Mouse (Mus musculus) testis, postnatal 10 days (tissue): ENCODE data around the gene Shq1.
A peak's percentile ranks its signal among the peaks of the same experiment; 100 is the strongest.

Source experiments
- DNase-seq: peaks from one replicate; pipeline ENCODE4 v3.0.0; 2021; ENCODE audit warnings: low spot score

Gene Shq1

DNA sequence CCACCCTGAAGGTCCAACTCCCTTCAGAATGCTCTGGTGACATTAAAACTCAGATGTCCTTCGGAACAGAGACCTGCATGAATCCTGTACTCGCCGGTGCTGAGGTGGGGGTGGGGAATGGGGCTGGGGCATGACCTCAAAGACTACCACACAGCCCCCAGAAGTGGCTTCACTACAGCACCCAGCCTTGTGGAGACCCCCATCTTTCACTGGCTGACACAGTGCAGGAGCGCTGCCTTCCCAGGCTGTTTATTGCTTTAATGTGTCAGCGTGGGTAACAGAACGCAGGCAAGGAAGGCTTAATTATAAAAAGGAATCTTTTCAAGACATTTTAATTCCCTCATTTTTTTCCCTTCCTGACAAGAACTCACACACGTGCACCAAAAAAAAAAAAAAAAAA lies 137.6 kb downstream of the Shq1 start:
- DNase-seq: no peak

DNA sequence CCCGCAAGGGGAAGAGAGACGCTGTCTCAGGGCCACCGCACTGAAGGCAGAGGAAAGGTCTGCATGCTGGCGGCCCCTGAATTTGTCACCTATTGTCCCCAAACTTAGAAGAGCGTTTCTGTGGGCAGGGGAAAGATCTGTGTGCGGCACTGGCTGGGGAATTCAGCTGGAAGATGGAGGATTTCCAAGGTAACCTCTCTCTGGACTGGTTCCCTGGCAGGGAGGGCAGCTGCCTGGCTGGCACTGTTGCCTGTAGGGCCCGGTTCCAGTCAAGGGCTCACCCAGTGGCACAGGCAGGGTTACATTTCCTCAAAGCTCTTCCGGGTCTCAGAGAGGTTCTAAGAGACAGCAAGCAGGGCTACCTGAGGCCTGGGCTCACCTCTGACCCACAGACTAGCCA lies 138.6 kb downstream of the Shq1 start:
- DNase-seq: no peak

- DNase-seq: no peak
Measured at GRCm38 (mm10) chr6:100529673-100530072, 141.3 kb downstream of the Shq1 start.

DNA sequence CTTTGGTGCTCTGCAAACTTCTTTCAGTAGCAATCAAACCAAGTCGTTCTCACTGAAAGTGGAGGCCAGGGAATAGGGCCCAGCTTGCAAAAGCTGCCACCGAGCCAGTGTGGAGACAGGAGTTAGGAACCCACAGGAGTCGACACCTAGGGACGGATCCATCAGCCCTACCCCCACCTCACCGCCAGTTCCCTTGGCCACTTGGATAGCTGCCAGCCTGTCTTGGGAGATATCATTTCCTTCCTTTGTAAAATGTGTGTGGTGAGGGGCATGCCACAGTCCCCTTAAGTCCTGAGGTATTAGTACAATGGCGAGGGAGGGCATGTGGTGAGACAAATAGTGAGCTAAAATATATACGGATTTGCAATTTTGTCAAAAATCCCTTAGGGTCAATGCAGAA lies 142.4 kb downstream of the Shq1 start:
- no peak for DNase-seq

- DNase-seq: peak; percentile 53
Measured at GRCm38 (mm10) chr6:100527972-100528371, 143.0 kb downstream of the Shq1 start.

DNA sequence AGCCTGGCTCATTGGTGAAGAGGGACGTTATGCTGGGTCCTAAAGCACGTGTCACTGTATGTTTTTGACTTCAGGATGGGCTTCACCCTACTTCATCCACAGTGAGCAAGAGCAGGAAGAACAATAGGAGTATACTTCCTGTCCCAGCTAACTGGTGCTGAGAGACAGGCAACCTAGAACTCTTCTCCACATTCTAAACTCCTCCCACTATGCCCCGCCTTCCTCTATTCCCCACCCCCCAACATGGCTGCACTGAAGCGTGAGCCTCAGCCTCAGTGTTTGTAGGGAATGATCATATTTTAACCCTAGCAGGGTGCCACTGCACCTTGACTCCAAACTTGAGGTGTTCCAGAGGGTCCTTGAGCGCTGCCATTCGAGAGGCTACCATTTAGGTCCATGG lies 143.8 kb downstream of the Shq1 start:
- no peak for DNase-seq

GRCm38 (mm10) chr6:100526066-100526465 lies 144.9 kb downstream of the Shq1 start:
- no peak for DNase-seq

DNA sequence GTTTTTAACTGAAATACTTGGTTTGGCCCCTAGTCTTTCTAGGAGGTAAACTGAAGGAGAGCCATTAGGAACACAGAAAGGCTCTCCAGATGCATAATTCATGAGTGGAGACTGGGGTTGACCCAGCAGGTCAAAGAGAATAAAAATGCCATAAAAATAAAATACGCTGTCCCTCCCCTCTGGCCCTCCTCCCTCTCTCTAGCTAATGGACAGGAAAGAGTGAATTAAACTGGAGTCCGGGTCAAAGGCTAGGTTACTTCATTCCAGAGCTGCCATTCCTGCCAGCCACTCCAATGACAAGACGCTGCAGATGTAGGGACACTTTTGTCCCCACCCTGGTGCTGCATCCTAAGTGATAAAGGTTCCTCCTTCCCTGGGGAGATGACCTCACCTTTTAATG lies 145.5 kb downstream of the Shq1 start:
- DNase-seq: no peak

DNA sequence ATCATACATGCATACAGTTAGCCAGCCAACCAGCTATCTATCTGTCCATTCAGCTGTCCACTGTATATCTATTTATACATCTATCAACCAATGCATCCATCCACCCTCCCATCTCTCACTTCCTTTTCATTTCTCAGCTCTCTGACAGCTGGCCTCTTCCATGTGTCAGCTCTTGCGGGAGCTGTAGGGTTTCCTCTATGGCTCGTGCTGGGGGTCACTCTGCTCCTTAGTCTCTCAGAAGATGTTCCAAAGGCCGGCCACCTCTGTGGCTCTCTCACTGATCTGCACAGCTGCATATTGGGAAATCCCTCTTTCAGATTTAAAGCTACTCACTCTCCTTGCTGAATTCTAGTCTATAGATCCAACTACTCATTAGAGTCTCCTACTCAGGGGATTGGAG lies 148.5 kb downstream of the Shq1 start:
- no peak for DNase-seq

DNA sequence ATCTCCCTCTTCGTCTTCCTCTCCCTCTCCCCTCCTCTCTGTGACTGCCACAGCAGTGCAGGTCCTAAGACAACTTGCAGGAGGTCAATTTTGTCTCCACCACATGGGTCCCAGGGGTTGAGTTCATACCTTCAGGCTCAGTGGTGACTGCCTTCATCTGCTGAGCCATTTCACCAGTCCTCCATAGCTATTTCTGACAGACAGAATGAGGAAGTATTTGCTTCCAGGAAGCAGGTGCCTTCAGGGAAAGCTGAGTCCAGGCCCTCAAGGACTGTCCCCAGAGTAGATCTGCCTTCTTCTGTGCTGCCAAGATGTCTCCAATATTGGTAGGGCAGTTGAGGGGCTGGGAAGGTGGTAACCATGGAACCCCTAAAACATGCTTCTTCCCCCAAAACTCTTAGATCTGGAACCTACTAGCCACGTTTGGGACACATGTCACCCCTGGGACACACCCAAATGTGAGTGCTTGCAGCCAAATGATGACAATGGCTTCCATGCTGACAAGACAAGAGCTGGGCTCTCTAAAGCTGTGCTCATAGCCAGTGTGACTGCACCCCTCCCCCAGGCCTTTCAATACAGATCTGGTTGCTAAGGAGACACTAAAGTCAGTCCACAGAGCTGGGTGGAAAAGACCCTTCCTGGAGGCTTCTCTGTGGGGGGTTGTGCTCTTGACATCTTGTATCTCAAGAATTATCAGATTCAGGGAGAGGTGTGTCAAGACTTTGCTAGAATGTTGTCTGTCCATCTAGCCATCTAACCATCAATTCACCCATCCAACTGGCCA lies 149.2 kb downstream of the Shq1 start:
- no peak for DNase-seq

GRCm38 (mm10) chr6:100520558-100521099 lies 150.3 kb downstream of the Shq1 start:
- no peak for DNase-seq

GRCm38 (mm10) chr6:100519837-100520236 lies 151.1 kb downstream of the Shq1 start:
- DNase-seq: peak; percentile 51
